Mouse (Mus musculus) G1E-ER4 (cell line): ENCODE measurements around the gene Msantd2. TPM values are rescaled to one million over a fixed set of nuclear protein-coding genes. Genes with fewer than 3 reads are reported as not detected.

Source experiments
- GATA1 ChIP-seq: IDR thresholded peaks from one replicate; pipeline ENCODE4 v1.8.0; 2012; ENCODE audit warnings: low read length, inconsistent platforms
- polyA plus RNA-seq: library from polyadenylated mRNA; stranded (reverse); fragments of >175 nt; gene quantifications from 2 replicates; pipeline ENCODE4 v1.2.3, GENCODE M21; 2012

The Msantd2 gene
- 18.0 and 23.7 TPM in 2 replicates for polyA plus RNA-seq

DNA sequence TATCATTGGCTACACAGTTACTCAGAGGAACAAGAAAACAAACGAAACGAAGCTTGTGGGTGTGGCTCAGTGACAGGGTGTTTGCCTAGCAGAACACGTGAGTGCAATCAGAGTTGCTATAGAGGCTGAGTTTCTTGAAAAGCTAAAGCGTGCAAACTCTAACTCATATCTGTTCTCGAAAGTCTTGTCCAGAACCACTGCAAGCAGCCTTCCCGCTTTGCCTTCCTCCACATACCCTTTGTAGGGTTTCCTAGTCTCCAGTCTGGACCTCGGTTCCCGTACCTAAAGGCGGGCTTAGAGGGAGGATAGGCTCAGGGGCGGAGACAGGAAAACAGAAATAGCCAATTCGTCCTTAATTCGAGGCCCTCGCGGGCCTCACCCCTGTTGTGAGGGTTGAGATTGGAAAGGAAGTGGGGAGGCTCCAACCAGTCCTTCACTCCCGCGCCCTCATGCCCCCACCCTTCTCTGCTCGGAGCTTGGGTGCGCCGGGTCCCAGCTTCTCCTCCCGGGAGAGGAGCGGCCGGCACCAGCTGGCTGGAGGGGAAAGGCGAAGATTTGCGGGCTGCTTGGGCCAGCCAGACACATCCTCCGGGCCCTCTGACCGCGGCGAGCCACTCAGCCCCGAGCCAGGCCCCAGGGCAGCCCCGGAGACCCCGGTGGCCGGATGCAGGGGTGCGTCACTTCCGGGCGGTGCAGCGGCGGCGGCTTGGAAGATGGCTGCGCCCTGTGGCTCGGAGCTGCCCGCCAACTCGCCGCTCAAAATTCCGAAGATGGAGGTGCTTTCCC is at the start of gene Msantd2:
Msantd2 (plus strand) TSS at position 709 of the 786 bp plus-strand sequence.
- no peak for TF ChIP-seq GATA1

DNA sequence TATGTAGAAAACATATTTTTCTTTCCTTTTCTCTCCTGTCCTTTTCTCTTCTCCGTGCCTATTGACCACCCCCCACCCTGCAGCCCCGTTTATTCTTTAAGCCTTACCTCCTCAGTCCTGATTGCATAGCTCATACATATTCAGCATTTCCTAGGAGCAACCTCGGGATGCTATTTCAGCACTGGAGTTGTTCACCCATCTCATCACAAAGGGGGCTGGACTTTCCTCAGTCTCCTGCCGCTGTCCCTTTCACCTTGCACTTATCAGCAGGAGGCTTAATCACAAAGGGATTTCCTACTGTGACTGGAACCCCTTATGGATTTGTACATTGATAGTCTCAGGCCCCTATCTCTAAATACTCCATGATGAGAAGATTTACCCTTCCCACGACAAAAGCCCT is 36.7 kb upstream of the Msantd2 start:
- TF ChIP-seq GATA1, result no peak

- no peak for TF ChIP-seq GATA1
These were observed 35.8 kb upstream of the Msantd2 start for GRCm38 (mm10) chr9:37453328-37453727.

GRCm38 (mm10) chr9:37454011-37454492 is 35.1 kb upstream of the Msantd2 start:
- TF ChIP-seq GATA1, result no peak

GRCm38 (mm10) chr9:37454991-37455390 is 34.1 kb upstream of the Msantd2 start:
- TF ChIP-seq GATA1, result no peak

DNA sequence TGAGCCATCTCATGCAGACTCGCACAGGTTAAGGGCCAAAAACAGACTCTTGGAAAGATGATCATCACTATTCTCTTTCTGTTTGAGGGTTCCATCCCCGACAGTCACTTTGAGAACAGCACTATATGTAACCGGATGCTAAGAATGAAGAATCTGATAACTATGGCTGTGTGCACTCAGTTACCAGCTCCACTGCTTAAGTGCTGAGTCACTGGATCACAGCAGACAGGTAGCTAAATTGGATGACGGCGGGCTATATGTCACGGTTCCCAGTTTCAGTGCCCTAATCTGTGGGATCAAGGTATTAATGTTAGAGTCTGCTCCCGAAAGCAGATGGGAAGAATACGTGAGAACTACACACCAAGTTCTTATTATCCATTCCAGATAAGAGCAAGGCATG is 33.3 kb upstream of the Msantd2 start:
- no peak for TF ChIP-seq GATA1

GRCm38 (mm10) chr9:37456481-37456910 is 32.6 kb upstream of the Msantd2 start:
- TF ChIP-seq GATA1, result no peak

DNA sequence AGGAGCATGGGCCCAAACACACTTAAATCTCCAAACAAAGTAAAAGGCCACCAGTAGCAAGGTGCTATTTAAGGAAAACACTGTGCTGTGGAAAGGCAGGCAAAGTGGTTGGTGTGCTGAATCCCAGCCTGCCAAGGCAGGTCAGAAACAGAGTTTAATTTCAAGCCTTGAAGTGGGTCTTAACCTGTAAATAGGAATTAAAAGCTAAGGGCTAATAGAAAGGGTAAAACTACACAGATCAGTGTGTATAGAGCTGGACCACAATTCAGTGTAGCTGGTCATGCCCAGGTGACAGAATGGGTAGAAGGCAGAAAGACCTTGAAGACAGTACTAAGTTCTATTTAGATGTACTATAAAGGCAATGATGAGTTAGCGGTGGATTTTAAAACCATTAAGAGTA is 32.0 kb upstream of the Msantd2 start:
- TF ChIP-seq GATA1, result no peak

DNA sequence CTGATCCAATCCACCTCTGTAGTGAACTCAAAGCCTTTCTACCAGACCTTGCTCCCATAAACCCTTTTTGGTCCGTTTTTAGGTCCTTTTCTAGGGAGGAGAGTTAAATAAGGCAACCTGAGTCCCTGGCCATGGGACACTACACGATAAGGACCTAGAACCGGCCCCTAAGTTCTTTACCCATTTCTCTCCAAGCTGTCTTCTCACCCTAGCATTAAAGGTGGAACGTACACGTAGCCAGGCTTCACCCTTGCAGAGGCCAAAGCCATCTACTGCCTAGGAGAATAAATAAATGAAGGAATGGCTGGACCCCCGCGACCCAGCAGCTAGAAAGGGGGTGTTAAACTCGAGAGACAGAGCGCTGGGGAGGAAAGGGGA is 29.5 kb upstream of the Msantd2 start:
- TF ChIP-seq GATA1, result no peak

DNA sequence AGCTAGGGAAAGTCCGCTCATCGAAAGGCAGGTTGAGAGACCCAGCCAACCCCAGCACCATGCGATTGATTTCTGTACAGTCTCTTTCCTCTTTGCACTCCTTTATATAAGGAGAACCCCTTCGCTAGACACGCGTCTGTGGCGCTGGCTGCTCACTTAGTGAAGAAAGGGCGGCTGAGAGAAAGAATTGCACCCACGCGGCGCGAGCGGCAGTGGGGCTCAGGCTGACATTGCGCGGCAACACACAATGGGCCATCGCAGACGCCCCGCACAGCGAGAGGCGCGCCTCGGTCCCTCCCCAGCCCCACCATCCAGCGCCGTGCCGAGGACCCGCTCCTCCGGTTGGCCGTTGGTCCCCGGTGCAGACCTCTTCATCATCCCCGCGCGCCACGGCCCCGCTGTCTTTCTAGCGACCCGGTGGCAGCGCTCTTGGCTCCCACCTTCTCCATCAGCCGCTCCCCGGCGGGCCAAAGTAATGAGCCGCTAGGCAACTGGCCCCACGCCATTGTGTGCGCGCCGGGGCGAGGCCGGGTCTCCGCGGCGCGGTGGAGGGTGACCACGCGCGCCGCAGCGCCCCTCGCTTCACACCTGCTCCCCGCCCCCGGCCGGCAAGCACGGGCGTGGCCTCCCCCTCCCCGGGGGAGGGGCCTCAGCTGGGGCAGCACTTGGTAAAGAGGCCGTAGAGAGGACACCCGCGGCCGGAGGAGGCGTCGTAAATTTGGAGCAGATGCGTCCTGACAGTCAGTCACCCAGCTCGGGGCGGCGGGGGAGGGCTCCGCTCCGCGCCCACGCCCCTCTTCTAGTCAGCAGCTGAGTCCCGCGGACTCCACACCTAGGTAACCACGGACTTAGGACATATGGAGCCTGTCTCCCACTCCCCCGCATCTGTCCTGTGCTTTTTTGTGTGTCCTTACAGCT is 28.8 kb upstream of the Msantd2 start:
- TF ChIP-seq GATA1, result no peak

DNA sequence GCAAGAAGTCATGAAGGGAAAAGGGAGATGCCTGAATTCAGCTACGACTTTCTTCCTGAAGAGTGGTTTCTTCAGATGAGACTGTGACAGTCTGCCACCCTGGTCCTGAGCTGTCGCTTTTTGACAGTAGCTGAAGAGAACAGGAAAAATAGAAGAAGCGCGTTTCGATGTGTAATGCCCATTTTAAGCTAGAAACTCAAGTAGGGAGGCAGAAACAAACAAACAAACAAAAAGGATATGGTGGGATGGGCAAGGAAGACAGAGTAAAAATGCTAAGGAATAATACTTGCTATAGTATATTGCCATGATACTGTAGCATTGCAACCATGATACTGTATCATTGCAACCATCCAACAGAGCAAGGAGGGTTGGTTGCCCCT is 28.2 kb upstream of the Msantd2 start:
- no peak for TF ChIP-seq GATA1

DNA sequence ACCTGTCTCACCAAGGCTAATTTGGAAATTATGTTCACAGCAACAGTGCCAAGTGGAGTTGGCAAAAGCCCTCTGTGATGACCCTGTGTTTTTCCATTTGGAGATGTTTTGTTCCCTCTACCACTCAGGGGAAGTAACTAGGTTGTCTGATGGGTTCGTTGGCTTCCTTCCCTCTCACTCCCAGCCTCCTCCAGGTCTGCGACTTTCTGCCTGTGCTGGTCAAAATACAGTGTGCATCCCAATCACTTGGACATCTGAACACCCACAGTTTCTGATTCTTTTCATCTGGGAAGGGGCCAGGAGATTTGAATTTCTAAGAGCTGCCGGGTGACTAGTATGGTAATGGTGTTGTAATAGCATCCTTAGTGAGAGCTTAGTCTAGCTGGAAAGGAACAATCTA is 27.5 kb upstream of the Msantd2 start:
- no peak for TF ChIP-seq GATA1

GRCm38 (mm10) chr9:37462764-37463163 is 26.4 kb upstream of the Msantd2 start:
- no peak for TF ChIP-seq GATA1

GRCm38 (mm10) chr9:37473611-37474125 is 15.5 kb upstream of the Msantd2 start:
- no peak for TF ChIP-seq GATA1

- TF ChIP-seq GATA1, result no peak
These were observed 14.2 kb upstream of the Msantd2 start for GRCm38 (mm10) chr9:37474923-37475322.

GRCm38 (mm10) chr9:37485146-37485545 is 4.0 kb upstream of the Msantd2 start:
- no peak for TF ChIP-seq GATA1
